ENCODE assay signal across 8 mouse cellular contexts in the genomic region with DNA sequence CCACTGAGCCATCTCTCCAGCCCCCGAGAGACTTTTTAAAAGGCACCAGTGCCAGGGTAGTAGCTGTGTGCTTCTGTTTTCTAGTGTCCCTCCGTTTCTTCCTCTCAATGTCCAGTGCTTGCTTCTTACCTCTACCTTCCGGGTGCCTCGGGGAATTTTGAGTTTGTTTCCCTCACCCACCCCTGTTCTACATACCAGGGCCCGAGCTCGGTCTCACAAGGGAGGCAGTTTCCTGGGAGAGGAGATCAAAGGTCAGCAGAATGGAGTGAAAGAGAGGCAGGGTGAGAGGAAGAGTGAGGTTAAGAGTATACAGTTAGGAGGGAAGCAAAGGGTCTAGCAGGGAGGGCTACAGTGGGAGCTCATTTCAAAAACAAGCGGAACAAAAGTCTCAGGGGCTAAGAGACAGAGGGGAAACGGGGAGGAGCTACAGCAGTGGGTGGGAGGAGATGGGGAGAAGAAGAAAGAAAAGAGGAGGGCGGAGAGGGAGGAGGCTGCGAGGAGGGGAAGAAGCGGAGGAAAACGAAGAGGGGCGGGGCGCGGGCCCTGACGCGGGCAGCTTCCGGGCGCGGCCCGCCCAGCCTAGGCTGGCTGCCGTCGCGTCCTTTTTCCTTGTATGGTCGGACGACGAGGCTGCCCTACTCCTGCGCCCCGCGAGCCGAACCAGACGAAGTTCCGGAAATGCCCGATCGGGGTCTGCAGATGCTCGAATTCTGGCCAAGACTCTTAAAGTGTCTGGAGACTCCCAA. TPM values are rescaled to one million over a fixed set of nuclear protein-coding genes. Genes with fewer than 3 reads are reported as not detected.
A peak's percentile ranks its signal among the peaks of the same experiment; 100 is the strongest.
DNase-seq lines count a peak whose midpoint lies in the region; ATAC-seq lines count a peak whose summit lies in the region.

No protein-coding gene starts in this region.

- peak; percentile 10 for ATAC-seq in hindbrain, embryonic 15.5 days (ENCODE audit: low FRiP score, low read depth)
- ATAC-seq in megakaryocyte progenitor cell, adult 5-6 weeks (replicated peaks; ENCODE audit: poor library complexity) = peak; percentile 47

- no peaks in the 10 kb centered on the region for H3K9me3 ChIP-seq in hindbrain, embryonic 15.5 days

- peak; percentile 93 for DNase-seq in ZHBTc4 (ENCODE audit: low read depth, low spot score)
- peak; percentile 60 to 79 for DNase-seq in cerebellum, postnatal 25 days
- DNase-seq in gastrocnemius, adult 18-20 months (ENCODE audit: low spot score) = peak; percentile 94
- peak; percentile 77 to 82 for DNase-seq in left cerebral cortex, postnatal 14 days (ENCODE audit: low spot score in 2 of 2)
- peak; percentile 80 for DNase-seq in right cerebral cortex, postnatal 14 days
- peak; percentile 85 to 93 for DNase-seq in urinary bladder, postnatal 36 days (ENCODE audit: low spot score in 2 of 2)

- peak overlapping the region; percentile 44 for H3K4me3 ChIP-seq in hindbrain, embryonic 15.5 days

- H3K4me1 ChIP-seq in hindbrain, embryonic 15.5 days (replicated peaks) = peaks cover 54% of the 10 kb centered on the region

- peak overlapping the region; percentile 56 for H3K9ac ChIP-seq in hindbrain, embryonic 15.5 days

- intact Hi-C loops in left cerebral cortex, postnatal 14 days (cut with DNase I) = no loop called here

- under 1% methylated on average over 36 of the region's 36 CpGs for WGBS in hindbrain, embryonic 15.5 days

- H3K36me3 ChIP-seq in hindbrain, embryonic 15.5 days = no peaks in the 10 kb centered on the region

- peak overlapping the region; percentile 86 for H3K27ac ChIP-seq in hindbrain, embryonic 15.5 days (replicated peaks)

- no peaks in the 10 kb centered on the region for H3K27me3 ChIP-seq in hindbrain, embryonic 15.5 days

- H3K4me2 ChIP-seq in hindbrain, embryonic 15.5 days = peak overlapping the region; percentile 73

RNA-seq across cellular contexts. Expression of gene Plekhg2, which starts 3.0 kb away (rescaled TPM):
- 1 to 10 TPM; 4.8 to 5.9 TPM for total RNA-seq in gastrocnemius, adult 18-20 months (2021)
- 26.8 and 27.6 TPM in 2 replicates for polyA plus RNA-seq in hindbrain, embryonic 15.5 days (2015; fragmentation: Nextera tagmentation; extraction: Ambion mirVana)
- total RNA-seq in left cerebral cortex, postnatal 14 days (2021) = 10 to 100 TPM; 10.1 to 10.3 TPM
- total RNA-seq in megakaryocyte progenitor cell, adult 5-6 weeks (2015) = 2.9 and 4.3 TPM in 2 replicates
- total RNA-seq in megakaryocyte progenitor cell, adult 5-6 weeks (2017) = 2.0 and 2.1 TPM in 2 replicates

RNA-seq across cellular contexts. Expression of gene Zfp36, which starts 4.7 kb away (rescaled TPM):
- 10 to 100 TPM; 10.1 to 37.0 TPM for total RNA-seq in gastrocnemius, adult 18-20 months (2021)
- 4.4 and 4.6 TPM in 2 replicates for polyA plus RNA-seq in hindbrain, embryonic 15.5 days (2015; fragmentation: Nextera tagmentation; extraction: Ambion mirVana)
- 1 to 10 TPM; 1.5 to 3.3 TPM for total RNA-seq in left cerebral cortex, postnatal 14 days (2021)
- total RNA-seq in megakaryocyte progenitor cell, adult 5-6 weeks (2015) = 87.3 and 149 TPM in 2 replicates
- 26.0 and 46.4 TPM in 2 replicates for total RNA-seq in megakaryocyte progenitor cell, adult 5-6 weeks (2017)

RNA-seq across cellular contexts. Expression of gene Med29, which starts 17.2 kb away (rescaled TPM):
- 10 to 100 TPM; 22.7 to 24.1 TPM for total RNA-seq in gastrocnemius, adult 18-20 months (2021)
- polyA plus RNA-seq in hindbrain, embryonic 15.5 days (2015; fragmentation: Nextera tagmentation; extraction: Ambion mirVana) = 46.1 and 46.6 TPM in 2 replicates
- 10 to 100 TPM; 18.0 to 19.8 TPM for total RNA-seq in left cerebral cortex, postnatal 14 days (2021)
- total RNA-seq in megakaryocyte progenitor cell, adult 5-6 weeks (2015) = 30.6 and 36.8 TPM in 2 replicates
- total RNA-seq in megakaryocyte progenitor cell, adult 5-6 weeks (2017) = 18.0 and 21.1 TPM in 2 replicates

RNA-seq across cellular contexts. Expression of gene Paf1, which starts 17.4 kb away (rescaled TPM):
- 10 to 100 TPM; 29.5 to 31.2 TPM for total RNA-seq in gastrocnemius, adult 18-20 months (2021)
- 93.3 and 96.8 TPM in 2 replicates for polyA plus RNA-seq in hindbrain, embryonic 15.5 days (2015; fragmentation: Nextera tagmentation; extraction: Ambion mirVana)
- 10 to 100 TPM; 59.9 to 60.0 TPM for total RNA-seq in left cerebral cortex, postnatal 14 days (2021)
- 63.9 and 89.2 TPM in 2 replicates for total RNA-seq in megakaryocyte progenitor cell, adult 5-6 weeks (2015)
- 146 and 184 TPM in 2 replicates for total RNA-seq in megakaryocyte progenitor cell, adult 5-6 weeks (2017)

RNA-seq across cellular contexts. Expression of gene Rps16, which starts 24.9 kb away (rescaled TPM):
- total RNA-seq in gastrocnemius, adult 18-20 months (2021) = 100 to 1,000 TPM; 385 to 425 TPM
- polyA plus RNA-seq in hindbrain, embryonic 15.5 days (2015; fragmentation: Nextera tagmentation; extraction: Ambion mirVana) = 444 and 501 TPM in 2 replicates
- 100 to 1,000 TPM; 481 to 507 TPM for total RNA-seq in left cerebral cortex, postnatal 14 days (2021)
- total RNA-seq in megakaryocyte progenitor cell, adult 5-6 weeks (2015) = 3,279 and 3,562 TPM in 2 replicates
- 756 and 903 TPM in 2 replicates for total RNA-seq in megakaryocyte progenitor cell, adult 5-6 weeks (2017)

Comparison
In these comparisons a context has a peak if more than half of its experiments do, and no peak if none do; other contexts are left out.
1. Peak in every context shown above with its lines: DNase-seq, ATAC-seq, H3K4me3 ChIP-seq and H3K27ac ChIP-seq.